In the genomic region with DNA sequence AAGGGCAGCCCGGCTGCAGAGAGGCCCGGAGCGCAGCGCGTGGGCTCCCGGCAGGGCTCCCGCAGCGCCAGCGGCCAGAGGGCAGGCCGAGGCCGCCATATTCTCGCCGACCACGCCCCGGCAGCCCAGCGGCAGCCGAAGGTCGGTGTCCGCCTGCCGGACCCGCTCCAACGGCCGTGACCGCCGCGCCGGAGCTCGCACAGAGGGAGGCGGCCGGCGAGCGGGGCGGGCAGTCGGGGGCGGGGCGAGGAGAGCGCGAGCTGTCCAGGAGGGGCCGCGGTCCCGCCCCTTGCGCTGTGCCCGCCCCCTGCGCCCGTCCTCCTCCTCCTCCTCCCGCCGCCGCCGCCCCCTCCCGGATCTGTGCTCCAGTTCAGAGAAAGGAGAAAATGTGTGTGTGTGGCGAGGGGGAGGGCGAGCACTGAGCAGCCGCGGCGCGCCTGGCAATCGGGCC, we compare ENCODE assay signal across 8 mouse cellular contexts. TPM values are rescaled to one million over a fixed set of nuclear protein-coding genes. Genes with fewer than 3 reads are reported as not detected.
A peak's percentile ranks its signal among the peaks of the same experiment; 100 is the strongest.
DNase-seq lines count a peak whose midpoint lies in the region; ATAC-seq lines count a peak whose summit lies in the region.

No protein-coding gene starts in this region.

- H3K9me3 ChIP-seq in forebrain, embryonic 11.5 days (ENCODE audit: control insufficient read depth, low read length), result no peaks in the 10 kb centered on the region
- H3K9me3 ChIP-seq in heart, embryonic 16.5 days (replicated peaks; ENCODE audit: control insufficient read depth, low read length), result no peaks in the 10 kb centered on the region
- no peaks in the 10 kb centered on the region for H3K9me3 ChIP-seq in liver, embryonic 16.5 days (replicated peaks; ENCODE audit: control insufficient read depth, low read length)
- no peaks in the 10 kb centered on the region for H3K9me3 ChIP-seq in neural tube, embryonic 13.5 days

- peak; percentile 91 for ATAC-seq in forebrain, embryonic 11.5 days (replicated peaks; ENCODE audit: low FRiP score)
- ATAC-seq in heart, embryonic 16.5 days (replicated peaks; ENCODE audit: extremely low read depth, insufficient read depth, low FRiP score), result peak; percentile 93
- peak; percentile 92 for ATAC-seq in liver, embryonic 16.5 days (ENCODE audit: low read depth)
- peak; percentile 91 for ATAC-seq in neural tube, embryonic 13.5 days (ENCODE audit: low read depth)

- peak overlapping the region; percentile 97 for H3K9ac ChIP-seq in forebrain, embryonic 11.5 days (ENCODE audit: low read length)
- H3K9ac ChIP-seq in heart, embryonic 16.5 days (ENCODE audit: low read length), result peak overlapping the region; percentile 85
- H3K9ac ChIP-seq in liver, embryonic 16.5 days (ENCODE audit: low read depth, low read length), result peak overlapping the region; percentile 74
- peak overlapping the region; percentile 100 for H3K9ac ChIP-seq in neural tube, embryonic 13.5 days

- peak overlapping the region; percentile 96 for H3K4me3 ChIP-seq in forebrain, embryonic 11.5 days (ENCODE audit: low read depth, low read length)
- H3K4me3 ChIP-seq in heart, embryonic 16.5 days (ENCODE audit: low read length), result peak overlapping the region; percentile 71
- H3K4me3 ChIP-seq in liver, embryonic 16.5 days (ENCODE audit: low read depth, low read length), result peak overlapping the region; percentile 69
- H3K4me3 ChIP-seq in neural tube, embryonic 13.5 days, result peak overlapping the region; percentile 91

- WGBS in forebrain, embryonic 11.5 days, result 0% methylated on average over 17 of the region's 57 CpGs
- WGBS in heart, embryonic 16.5 days, result under 1% methylated on average over 39 of the region's 57 CpGs
- WGBS in liver, embryonic 16.5 days (ENCODE audit: insufficient replicate concordance), result under 1% methylated on average over 37 of the region's 57 CpGs
- WGBS in neural tube, embryonic 13.5 days, result 0% methylated on average over 33 of the region's 57 CpGs

- no peaks in the 10 kb centered on the region for H3K36me3 ChIP-seq in forebrain, embryonic 11.5 days (ENCODE audit: control insufficient read depth, insufficient read depth, low read length)
- H3K36me3 ChIP-seq in heart, embryonic 16.5 days (ENCODE audit: control insufficient read depth, insufficient read depth), result no peaks in the 10 kb centered on the region
- no peaks in the 10 kb centered on the region for H3K36me3 ChIP-seq in liver, embryonic 16.5 days (ENCODE audit: control insufficient read depth, insufficient read depth)
- no peaks in the 10 kb centered on the region for H3K36me3 ChIP-seq in neural tube, embryonic 13.5 days

- H3K27me3 ChIP-seq in forebrain, embryonic 11.5 days (ENCODE audit: control insufficient read depth, insufficient read depth, low read length), result no peaks in the 10 kb centered on the region
- H3K27me3 ChIP-seq in heart, embryonic 16.5 days (ENCODE audit: control insufficient read depth, insufficient read depth, low read length), result no peaks in the 10 kb centered on the region
- H3K27me3 ChIP-seq in liver, embryonic 16.5 days (ENCODE audit: control insufficient read depth, insufficient read depth, low read depth, low read length), result peaks cover 26% of the 10 kb centered on the region
- no peaks in the 10 kb centered on the region for H3K27me3 ChIP-seq in neural tube, embryonic 13.5 days

- H3K4me1 ChIP-seq in forebrain, embryonic 11.5 days (replicated peaks; ENCODE audit: control insufficient read depth, insufficient read depth, low read length), result no peaks in the 10 kb centered on the region
- peaks cover 23% of the 10 kb centered on the region for H3K4me1 ChIP-seq in heart, embryonic 16.5 days (ENCODE audit: control insufficient read depth, insufficient read depth, low read length)
- H3K4me1 ChIP-seq in liver, embryonic 16.5 days (ENCODE audit: control insufficient read depth, low read depth, low read length), result peaks cover 4% of the 10 kb centered on the region
- peaks cover 38% of the 10 kb centered on the region for H3K4me1 ChIP-seq in neural tube, embryonic 13.5 days (replicated peaks)

- DNase-seq in CD4-positive, CD25-positive, alpha-beta regulatory T cell, adult 2 months (ENCODE audit: low read depth, low spot score), result peak; percentile 85
- peak; percentile 66 for DNase-seq in c-Kit-positive CD71-negative TER-119-negative erythroid progenitor cells, embryonic 14.5 days (ENCODE audit: low read depth)
- peak; percentile 98 for DNase-seq in forebrain, embryonic 11.5 days (ENCODE audit: low spot score)
- DNase-seq in kidney, postnatal 36 days, result peak; percentile 95 to 99
- DNase-seq in telencephalon, adult 2 months (ENCODE audit: low read depth, low spot score), result peak; percentile 72

- peak overlapping the region; percentile 67 for H3K4me2 ChIP-seq in forebrain, embryonic 11.5 days (ENCODE audit: low read depth, low read length, severe bottlenecking)
- peak overlapping the region; percentile 72 for H3K4me2 ChIP-seq in heart, embryonic 16.5 days (ENCODE audit: low read depth, low read length)
- H3K4me2 ChIP-seq in liver, embryonic 16.5 days (ENCODE audit: low read depth, low read length), result peak overlapping the region; percentile 57
- H3K4me2 ChIP-seq in neural tube, embryonic 13.5 days, result peak overlapping the region; percentile 83

- peak overlapping the region; percentile 97 for H3K27ac ChIP-seq in forebrain, embryonic 11.5 days (ENCODE audit: low read depth, low read length)
- peak overlapping the region; percentile 91 for H3K27ac ChIP-seq in heart, embryonic 16.5 days (ENCODE audit: low read length)
- peak overlapping the region; percentile 79 for H3K27ac ChIP-seq in liver, embryonic 16.5 days (ENCODE audit: low read length)
- peak overlapping the region; percentile 100 for H3K27ac ChIP-seq in neural tube, embryonic 13.5 days (replicated peaks)

RNA-seq across cellular contexts. Expression of gene Gnaq, which starts 0.3 kb away (rescaled TPM):
- polyA plus RNA-seq in forebrain, embryonic 11.5 days (2014; fragmentation: Nextera tagmentation; extraction: Ambion mirVana), result 19.7 and 21.4 TPM in 2 replicates
- polyA plus RNA-seq in heart, embryonic 16.5 days (2015; fragmentation: Nextera tagmentation; extraction: Ambion mirVana), result 17.9 and 20.5 TPM in 2 replicates
- 4.4 and 4.6 TPM in 2 replicates for polyA plus RNA-seq in liver, embryonic 16.5 days (2015; fragmentation: Nextera tagmentation; extraction: Ambion mirVana)
- polyA plus RNA-seq in neural tube, embryonic 13.5 days (2015; fragmentation: Nextera tagmentation; extraction: Ambion mirVana), result 83.3 and 88.9 TPM in 2 replicates

Comparison
In these comparisons a context has a peak if more than half of its experiments do, and no peak if none do; other contexts are left out.
1. Peak in every context shown above with its lines: DNase-seq, ATAC-seq, H3K4me3 ChIP-seq and H3K27ac ChIP-seq.